Mouse (Mus musculus) cerebellum, adult 2 months (tissue): Measurements from ENCODE around the gene Mpv17.

ENCODE experiments used
- CTCF ChIP-seq: fragments of 200-500 bp; IDR thresholded peaks from 2 replicates; pipeline ENCODE4 v1.5.1; 2011; ENCODE audit warnings: low read depth, mild to moderate bottlenecking, control low read depth, low read length, moderate library complexity, borderline replicate concordance; ENCODE audit not compliant: insufficient read depth
- POLR2A ChIP-seq: fragments of 200-500 bp; IDR thresholded peaks from 2 replicates; pipeline ENCODE4 v1.6.1; 2011; ENCODE audit warnings: low read length, control low read depth, borderline replicate concordance; ENCODE audit not compliant: insufficient read depth

- no peak for TF ChIP-seq POLR2A
- TF ChIP-seq CTCF: no peak
These were observed 43.0 kb upstream of the Mpv17 start for GRCm38 (mm10) chr5:31197072-31197471.
